Mouse (Mus musculus): ENCODE results near the gene Ifi27l2a.

Gene Ifi27l2a

DNA sequence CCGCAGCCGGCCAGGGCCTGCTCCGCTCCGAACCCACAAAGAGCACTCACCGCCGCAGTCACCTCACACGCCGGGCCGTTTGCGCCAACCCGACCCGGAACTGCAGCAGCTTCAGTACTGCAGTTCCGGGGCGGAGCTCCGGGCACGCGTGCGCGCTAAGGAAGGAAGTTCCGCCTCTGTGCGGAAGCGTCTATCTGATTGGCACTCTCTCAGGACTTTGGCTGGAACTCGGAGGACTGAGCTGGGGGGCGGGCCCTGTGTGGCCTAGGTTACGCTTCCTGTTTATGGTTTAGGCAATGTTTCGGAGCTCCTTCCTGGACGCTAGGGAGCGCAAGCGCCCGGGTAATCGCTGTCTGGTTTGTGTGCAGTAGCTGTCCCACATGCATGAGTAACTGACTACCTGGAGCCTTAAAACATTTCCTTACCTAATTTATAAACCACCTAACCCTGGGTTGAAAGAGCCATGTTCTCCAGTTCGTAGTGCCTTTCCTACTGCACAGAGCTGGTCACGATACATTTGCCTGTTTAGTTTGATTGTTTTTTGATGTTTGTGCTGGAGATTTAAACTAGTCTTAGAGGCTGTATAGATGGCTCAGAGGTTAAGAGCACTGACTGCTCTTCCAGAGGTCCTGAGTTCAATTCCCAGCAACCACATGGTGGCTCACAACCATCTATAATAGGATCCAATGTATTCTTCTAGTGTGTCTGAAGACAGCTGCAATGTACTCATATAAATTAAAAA is 17.6 kb downstream of the Ifi27l2a start, which contains the start of gene Ddx24:
Gene Ddx24 (minus strand): TSS at position 102 of the 742 bp plus-strand sequence.
- peak; percentile 97 for DNase-seq

DNA sequence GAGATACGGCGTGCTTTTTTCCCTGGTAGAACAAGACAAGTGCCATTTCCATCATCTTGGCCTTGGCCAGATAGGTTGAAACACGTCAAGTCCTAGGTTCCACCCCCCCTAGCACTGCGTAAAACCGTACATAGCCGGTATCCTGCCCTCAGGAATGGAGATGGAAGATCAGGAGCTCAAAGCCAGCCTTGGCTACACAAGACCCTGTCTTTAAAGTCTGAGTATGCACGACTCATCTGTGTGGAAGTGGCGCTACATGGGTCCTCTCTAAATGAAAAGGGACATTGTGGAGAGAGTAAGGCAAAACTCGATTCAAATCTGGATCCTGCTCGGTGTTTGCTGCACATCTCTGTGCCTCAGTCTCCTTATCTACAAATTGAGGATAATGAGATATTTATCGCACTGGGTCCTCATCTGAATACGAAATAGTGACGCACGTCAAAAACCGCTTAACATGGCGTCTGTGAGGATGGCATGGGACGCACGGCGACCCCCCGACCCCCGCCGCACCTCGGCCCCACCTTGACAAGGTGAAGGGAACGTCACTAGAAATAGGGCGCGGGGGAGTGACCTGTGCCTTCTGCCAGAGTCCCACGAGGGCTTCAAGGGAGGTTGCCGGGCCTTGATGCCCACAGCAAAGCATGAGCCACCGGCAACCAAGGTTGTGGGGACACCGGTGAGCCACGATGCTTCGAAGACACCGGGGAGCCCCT is 18.3 kb downstream of the Ifi27l2a start:
- DNase-seq: no peak

DNA sequence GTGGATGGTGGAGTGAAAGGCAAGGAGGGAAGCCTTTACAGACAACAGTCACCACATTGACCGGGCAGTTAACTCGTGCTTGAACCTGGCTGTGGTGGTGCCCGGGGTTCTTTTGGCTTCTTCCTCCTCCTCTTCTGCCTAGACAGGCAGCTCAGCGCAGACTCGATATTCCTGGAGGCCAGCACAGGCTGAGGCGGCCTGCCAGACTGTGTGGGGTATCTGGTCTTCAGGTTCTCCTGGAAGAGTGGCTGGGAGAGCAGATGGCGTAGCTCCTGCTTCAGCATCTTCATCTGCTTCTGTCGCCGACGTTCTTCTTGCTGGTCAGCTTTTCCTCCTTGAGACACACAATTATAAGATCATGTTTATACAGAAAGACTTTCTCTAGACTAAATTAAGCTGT is 35.3 kb downstream of the Ifi27l2a start:
- DNase-seq: no peak

DNA sequence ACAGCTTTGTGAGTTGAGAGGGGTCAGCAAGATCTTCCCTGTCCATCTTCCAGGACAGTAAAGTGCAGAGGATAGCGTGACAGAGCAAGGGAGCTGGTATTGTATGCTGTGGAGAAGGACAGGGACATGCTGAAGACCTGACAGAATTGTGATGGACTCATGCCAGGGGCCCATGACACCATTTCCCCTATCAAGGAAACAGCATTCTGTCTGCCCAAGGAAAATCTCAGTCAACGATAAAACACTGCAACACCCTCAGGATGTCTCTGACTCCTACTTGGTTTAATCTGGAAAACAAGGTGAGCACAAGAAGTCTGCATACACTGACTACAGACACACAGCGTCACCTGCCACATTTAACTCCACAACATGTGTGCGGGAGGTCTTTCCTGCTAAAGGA is 35.8 kb downstream of the Ifi27l2a start, which contains the start of gene 9330161L09Rik:
Gene 9330161L09Rik (minus strand): TSS at position 101 of the 400 bp plus-strand sequence.
- DNase-seq: no peak

DNA sequence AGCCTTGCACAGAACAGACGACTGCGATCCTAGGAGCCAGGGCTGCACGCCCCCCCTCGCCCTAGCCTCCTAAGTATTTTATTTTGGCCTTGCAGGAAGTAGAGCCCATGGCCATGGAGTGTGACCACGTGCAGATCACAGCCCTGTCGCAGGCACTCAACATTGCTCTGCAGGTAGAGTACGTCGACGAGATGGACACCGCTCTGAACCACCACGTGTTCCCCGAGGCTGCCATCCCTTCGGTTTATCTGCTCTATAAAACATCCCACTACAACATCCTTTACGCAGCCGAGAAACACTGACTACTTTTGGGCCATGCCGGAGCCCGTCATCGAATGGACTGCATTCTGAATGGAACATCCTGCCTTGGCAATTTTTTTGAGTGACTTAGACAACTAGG is 39.3 kb downstream of the Ifi27l2a start:
- no peak for DNase-seq

DNA sequence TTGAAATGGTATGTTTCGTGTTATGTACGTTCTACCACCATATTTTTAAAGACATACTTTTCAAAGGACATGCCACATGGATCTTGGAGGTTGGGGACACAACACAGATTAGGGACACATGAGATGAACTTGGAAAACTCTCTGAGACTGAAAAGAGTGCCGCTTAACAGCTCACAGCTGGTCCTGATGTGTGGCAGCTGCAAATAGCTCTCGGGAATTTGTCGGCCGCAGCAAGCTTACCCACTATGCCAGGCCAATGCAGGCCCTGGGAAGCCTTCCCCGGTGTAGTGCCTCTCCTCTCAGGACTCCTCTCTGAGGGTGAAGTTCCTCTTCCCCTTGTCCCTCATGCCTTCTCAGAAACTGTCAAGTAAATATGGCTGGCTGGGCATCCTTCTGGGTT is 46.7 kb downstream of the Ifi27l2a start:
- DNase-seq: no peak

DNA sequence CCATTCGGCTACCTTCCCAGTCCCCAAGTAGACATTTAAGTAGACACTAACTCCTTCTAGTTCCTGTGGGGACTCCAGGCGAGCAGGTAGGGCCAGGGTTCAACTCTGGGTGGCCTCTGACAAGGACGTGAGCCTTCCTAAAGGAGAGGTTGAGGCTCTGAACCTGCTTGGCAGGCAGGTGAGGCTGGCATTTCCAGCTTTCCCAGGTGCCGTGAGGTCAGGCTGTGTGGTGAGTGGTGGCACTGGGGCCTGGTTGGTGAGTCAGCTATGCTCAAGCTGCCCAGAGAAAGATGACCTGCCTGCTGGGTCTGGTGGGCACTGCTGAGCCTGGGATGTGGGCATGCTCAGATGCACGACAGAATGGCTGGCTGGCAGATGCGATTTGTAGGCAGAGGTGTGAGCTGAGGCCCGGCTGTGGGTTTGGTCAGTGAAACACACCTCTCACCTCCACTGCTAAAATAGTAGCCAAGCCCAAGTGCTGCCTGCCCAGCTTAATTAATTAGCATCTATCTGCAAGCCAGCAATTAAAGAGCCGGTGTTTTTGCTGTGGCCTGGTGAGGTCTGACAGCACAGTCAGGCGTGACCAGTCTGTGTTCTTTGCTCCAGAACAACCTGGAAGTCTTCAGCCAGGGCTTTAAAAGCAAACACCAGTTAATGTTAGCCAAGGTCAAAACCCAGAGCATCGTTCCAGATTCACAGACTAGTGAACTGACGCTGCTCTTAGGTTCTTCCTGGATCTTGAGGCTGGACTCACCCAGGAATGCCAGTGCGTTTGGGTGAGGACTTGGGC is 47.8 kb downstream of the Ifi27l2a start:
- no peak for DNase-seq

DNA sequence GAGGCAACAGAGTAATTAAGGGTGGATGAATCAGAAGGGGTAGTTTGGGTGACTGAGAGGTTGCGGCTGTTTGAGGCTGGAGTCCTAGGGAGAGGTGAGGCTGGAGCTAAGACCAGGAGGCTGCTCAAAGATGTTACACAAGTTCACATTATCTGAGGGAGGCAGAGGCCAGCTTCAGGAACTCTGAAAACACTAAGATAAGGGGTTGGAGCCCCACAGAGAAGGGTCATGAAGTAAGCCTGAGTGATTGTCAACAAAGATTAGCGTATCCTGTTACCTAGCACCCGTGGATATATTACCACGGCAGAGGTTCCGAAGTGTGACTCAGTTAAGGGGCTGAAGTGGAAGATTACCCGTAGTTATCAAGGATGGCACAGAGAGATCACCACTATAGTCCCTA is 50.0 kb downstream of the Ifi27l2a start:
- no peak for DNase-seq

All from thymus, postnatal 4 days (tissue).